Mouse (Mus musculus): ENCODE measurements around the gene Tceal1.
"Not testable (repeated sequence)": the region's sequence is repeated elsewhere in the genome, so short reads cannot be mapped to it uniquely, and the experiment has no call there.

DNA sequence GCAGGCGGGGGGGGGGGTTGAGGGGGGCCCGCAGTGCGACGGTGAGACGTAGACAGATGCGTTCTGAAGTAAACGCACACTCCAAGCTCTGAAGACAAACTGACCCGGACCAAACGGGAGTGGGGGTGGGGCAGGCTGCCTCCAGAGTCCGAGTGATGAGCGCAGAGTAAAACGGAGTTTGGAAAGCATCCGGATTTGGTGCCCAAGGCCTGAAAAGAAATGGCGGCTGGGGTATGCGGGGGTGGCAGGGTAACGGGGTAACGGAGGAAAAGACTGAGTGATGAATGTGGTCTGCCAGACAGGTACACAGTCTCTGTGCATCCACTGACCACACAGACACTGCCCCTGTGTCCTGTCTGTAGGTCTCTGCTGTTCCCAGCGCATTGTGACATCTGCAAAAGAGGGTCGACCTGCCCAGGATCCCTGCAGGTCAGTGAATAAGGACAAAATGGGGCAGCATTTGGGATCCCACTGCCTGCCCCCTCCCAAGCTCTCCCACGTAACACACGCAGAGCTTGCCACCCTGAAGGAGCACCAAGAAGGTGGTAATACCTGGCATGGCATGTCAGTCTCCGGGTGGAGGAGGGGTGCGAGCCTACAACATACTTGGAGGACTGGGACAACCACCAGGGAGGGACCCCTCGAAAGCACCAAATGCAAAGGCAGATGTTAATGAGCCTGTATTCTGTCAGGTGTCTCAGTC, 40.9 kb upstream of the Tceal1 start:
- not testable (repeated sequence) for TF ChIP-seq POLR2A (IDR thresholded peaks at IDR 0.05; ENCODE audit: low read depth, low read length); CTCF (IDR thresholded peaks at IDR 0.05; ENCODE audit: borderline replicate concordance, insufficient read depth, low read length)

All from embryonic fibroblast, embryonic 13.5 days (primary cell).